Mouse (Mus musculus) stomach, embryonic 16.5 days (tissue): ENCODE measurements at regions not wholly inside any gene's neighbourhood (a gene's known extent, or its start where the extent isn't known, plus 50 kb on each side); places are given as distances from the start of the nearest gene placed in this dataset.
A peak's percentile ranks its signal among the peaks of the same experiment; 100 is the strongest.

ENCODE experiments used
- ATAC-seq: fragments of 200-750 bp; cut with Nextera tagmentation; 2 replicates; pipeline ENCODE4 v1.8.0; 2017; ENCODE audit warnings: moderate number of reproducible peaks, moderate TSS enrichment; ENCODE audit not compliant: insufficient read depth, low FRiP score
- H3K27ac ChIP-seq: fragments of 300-500 bp; sonication (generic); 2 replicates; pipeline ENCODE4 v1.5.1; 2014; ENCODE audit warnings: low read length
- H3K27me3 ChIP-seq: fragments of 300-500 bp; sonication (generic); 2 replicates; pipeline ENCODE4 v1.6.1; 2014; ENCODE audit warnings: low read length, control low read depth, mixed read lengths; ENCODE audit not compliant: control insufficient read depth, insufficient read depth
- H3K36me3 ChIP-seq: fragments of 300-500 bp; sonication (generic); 2 replicates; pipeline ENCODE4 v1.6.1; 2014; ENCODE audit warnings: low read length; ENCODE audit not compliant: control insufficient read depth, insufficient read depth
- H3K4me1 ChIP-seq: fragments of 300-500 bp; sonication (generic); 2 replicates; pipeline ENCODE4 v1.6.1; 2014; ENCODE audit warnings: low read length, control low read depth, mixed read lengths; ENCODE audit not compliant: control insufficient read depth, insufficient read depth
- H3K4me2 ChIP-seq: fragments of 300-500 bp; sonication (generic); 2 replicates; pipeline ENCODE4 v1.6.1; 2014; ENCODE audit warnings: low read depth, low read length, mixed read lengths
- H3K4me3 ChIP-seq: fragments of 300-500 bp; sonication (generic); replicated peaks from 2 replicates; pipeline ENCODE4 v1.5.1; 2014; ENCODE audit warnings: mild to moderate bottlenecking, low read length
- H3K9ac ChIP-seq: fragments of 300-500 bp; sonication (generic); 2 replicates; pipeline ENCODE4 v1.6.1; 2014; ENCODE audit warnings: low read length
- H3K9me3 ChIP-seq: fragments of 300-500 bp; sonication (generic); replicated peaks from 2 replicates; pipeline ENCODE4 v1.6.1; 2016; ENCODE audit warnings: low read length, control low read depth; ENCODE audit not compliant: control insufficient read depth
- WGBS: fragments of 180-500 bp; shearing (Covaris S2); extraction: QIAGEN DNeasy Blood & Tissue Kit; methylation state at CpG from one replicate; pipeline ENCODE4 v1.1.7; 2014; 5-methylcytosine and 5-hydroxymethylcytosine counted together

- Histone ChIP-seq H3K36me3 (no peaks in the 10 kb centered on the region), H3K27me3 (no peaks in the 10 kb centered on the region), H3K9ac (no peak overlapping the region), H3K9me3 (no peaks in the 10 kb centered on the region; the same call in 1 of the 2 replicates), H3K4me1 (peaks cover 19% of the 10 kb centered on the region), H3K27ac (peak overlapping the region; percentile 13; the same call in 1 of the 2 replicates), H3K4me2 (no peak overlapping the region), H3K4me3 (no peak overlapping the region)
- no peak for ATAC-seq
- 70% methylated on average over 9 of the region's 9 CpGs for WGBS
These were observed 68.7 kb upstream of the Adrb1 start for GRCm38 (mm10) chr19:56653292-56653691.

GRCm38 (mm10) chr19:56655330-56655729, 66.7 kb upstream of the Adrb1 start:
- no peaks in the 10 kb centered on the region for H3K27me3 ChIP-seq
- no peaks in the 10 kb centered on the region for H3K36me3 ChIP-seq
- peaks cover 19% of the 10 kb centered on the region for H3K4me1 ChIP-seq
- ATAC-seq, result no peak
- no peak overlapping the region for H3K9ac ChIP-seq
- H3K27ac ChIP-seq, result no peak overlapping the region
- WGBS, result 73% methylated on average over 9 of the region's 9 CpGs
- no peaks in the 10 kb centered on the region; the same call in 1 of the 2 replicates for H3K9me3 ChIP-seq
- no peak overlapping the region for H3K4me3 ChIP-seq
- H3K4me2 ChIP-seq, result no peak overlapping the region

GRCm38 (mm10) chr19:56660566-56661199, 61.3 kb upstream of the Adrb1 start:
- 30% methylated on average over 4 of the region's 4 CpGs for WGBS
- H3K36me3 ChIP-seq, result no peaks in the 10 kb centered on the region
- no peak overlapping the region for H3K27ac ChIP-seq
- H3K9me3 ChIP-seq, result no peaks in the 10 kb centered on the region; the same call in 1 of the 2 replicates
- no peak overlapping the region for H3K9ac ChIP-seq
- no peak overlapping the region for H3K4me3 ChIP-seq
- ATAC-seq, result no peak
- H3K4me2 ChIP-seq, result no peak overlapping the region
- H3K4me1 ChIP-seq, result peaks cover 9% of the 10 kb centered on the region
- H3K27me3 ChIP-seq, result no peaks in the 10 kb centered on the region

- Histone ChIP-seq H3K4me3 (no peak overlapping the region), H3K9ac (no peak overlapping the region), H3K27me3 (no peaks in the 10 kb centered on the region), H3K4me2 (no peak overlapping the region), H3K9me3 (no peaks in the 10 kb centered on the region), H3K4me1 (peaks cover 9% of the 10 kb centered on the region), H3K36me3 (no peaks in the 10 kb centered on the region), H3K27ac (peak overlapping the region; percentile 66)
- peak; percentile 83; the same call in 1 of the 2 replicates for ATAC-seq
- 55% methylated on average over 10 of the region's 10 CpGs for WGBS
These were observed 58.3 kb upstream of the Adrb1 start for GRCm38 (mm10) chr19:56663474-56664227.

- Histone ChIP-seq H3K9ac (no peak overlapping the region), H3K9me3 (no peaks in the 10 kb centered on the region), H3K36me3 (no peaks in the 10 kb centered on the region), H3K4me3 (no peak overlapping the region), H3K4me2 (no peak overlapping the region), H3K27ac (peak overlapping the region; percentile 66), H3K4me1 (peaks cover 9% of the 10 kb centered on the region), H3K27me3 (no peaks in the 10 kb centered on the region)
- no peak for ATAC-seq
- WGBS, result 64% methylated on average over 10 of the region's 10 CpGs
These were observed 57.7 kb upstream of the Adrb1 start for GRCm38 (mm10) chr19:56664307-56664775.

- H3K4me2 ChIP-seq, result no peak overlapping the region
- no peaks in the 10 kb centered on the region for H3K27me3 ChIP-seq
- 83% methylated on average over 7 of the region's 7 CpGs for WGBS
- H3K36me3 ChIP-seq, result no peaks in the 10 kb centered on the region
- H3K4me1 ChIP-seq, result peaks cover 9% of the 10 kb centered on the region
- H3K27ac ChIP-seq, result no peak overlapping the region
- ATAC-seq, result no peak
- H3K9me3 ChIP-seq, result no peaks in the 10 kb centered on the region
- no peak overlapping the region for H3K9ac ChIP-seq
- no peak overlapping the region for H3K4me3 ChIP-seq
These were observed 56.9 kb upstream of the Adrb1 start for GRCm38 (mm10) chr19:56664944-56665663.

GRCm38 (mm10) chr19:56665972-56666371, 56.0 kb upstream of the Adrb1 start:
- Histone ChIP-seq H3K4me3 (no peak overlapping the region), H3K4me2 (no peak overlapping the region), H3K9ac (no peak overlapping the region), H3K4me1 (peaks cover 9% of the 10 kb centered on the region), H3K36me3 (no peaks in the 10 kb centered on the region), H3K27me3 (no peaks in the 10 kb centered on the region), H3K27ac (no peak overlapping the region), H3K9me3 (no peaks in the 10 kb centered on the region)
- 84% methylated on average over 1 of the region's 1 CpGs for WGBS
- no peak for ATAC-seq

- no peak overlapping the region for H3K9ac ChIP-seq
These were observed 54.1 kb upstream of the Adrb1 start for GRCm38 (mm10) chr19:56667903-56668302.

GRCm38 (mm10) chr19:56668991-56669390, 53.0 kb upstream of the Adrb1 start:
- Histone ChIP-seq H3K4me2 (no peak overlapping the region), H3K9me3 (no peaks in the 10 kb centered on the region), H3K36me3 (no peaks in the 10 kb centered on the region), H3K9ac (peak overlapping the region; percentile 31; the same call in 1 of the 2 replicates), H3K4me3 (no peak overlapping the region), H3K27ac (no peak overlapping the region), H3K4me1 (peaks cover 9% of the 10 kb centered on the region; the same call in 1 of the 2 replicates), H3K27me3 (no peaks in the 10 kb centered on the region)
- 47% methylated on average over 7 of the region's 7 CpGs for WGBS
- ATAC-seq, result peak; percentile 37; the same call in 1 of the 2 replicates

More at GRCm38 (mm10) chr19:56667903-56668302, 54.1 kb upstream of the Adrb1 start:
- Histone ChIP-seq H3K4me1 (peaks cover 9% of the 10 kb centered on the region; the same call in 1 of the 2 replicates), H3K36me3 (no peaks in the 10 kb centered on the region), H3K27ac (no peak overlapping the region), H3K27me3 (no peaks in the 10 kb centered on the region), H3K4me3 (no peak overlapping the region), H3K9me3 (no peaks in the 10 kb centered on the region), H3K4me2 (no peak overlapping the region)
- no peak for ATAC-seq
- WGBS, result 91% methylated on average over 2 of the region's 2 CpGs
